Mouse (Mus musculus) kidney, embryonic 14.5 days (tissue): ENCODE measurements around the gene H3f3a. TPM values are rescaled to one million over a fixed set of nuclear protein-coding genes. Genes with fewer than 3 reads are reported as not detected.

ENCODE experiments used
- ATAC-seq: fragments of 200-750 bp; cut with Nextera tagmentation; 2 replicates; pipeline ENCODE4 v1.8.0; 2017; ENCODE audit warnings: moderate number of reproducible peaks, mild to moderate bottlenecking, moderate TSS enrichment, moderate library complexity; ENCODE audit not compliant: low FRiP score, low TSS enrichment
- H3K27ac ChIP-seq: fragments of 300-500 bp; sonication (generic); 2 replicates; pipeline ENCODE4 v1.5.1; 2014; ENCODE audit warnings: low read depth, mild to moderate bottlenecking, low read length, moderate library complexity, mixed read lengths
- H3K27me3 ChIP-seq: fragments of 300-500 bp; sonication (generic); 2 replicates; pipeline ENCODE4 v1.6.1; 2014; ENCODE audit warnings: mild to moderate bottlenecking, low read length; ENCODE audit not compliant: control insufficient read depth, insufficient read depth
- H3K36me3 ChIP-seq: fragments of 300-500 bp; sonication (generic); 2 replicates; pipeline ENCODE4 v1.6.1; 2014; ENCODE audit warnings: low read length, mixed read lengths; ENCODE audit not compliant: control insufficient read depth, insufficient read depth
- H3K4me1 ChIP-seq: fragments of 300-500 bp; sonication (generic); 2 replicates; pipeline ENCODE4 v1.6.1; 2014; ENCODE audit warnings: low read length, mixed read lengths; ENCODE audit not compliant: control insufficient read depth, insufficient read depth
- H3K4me2 ChIP-seq: fragments of 300-500 bp; sonication (generic); replicated peaks from 2 replicates; pipeline ENCODE4 v1.6.1; 2014; ENCODE audit warnings: low read depth, mild to moderate bottlenecking, low read length
- H3K4me3 ChIP-seq: fragments of 300-500 bp; sonication (generic); 2 replicates; pipeline ENCODE4 v1.5.1; 2014; ENCODE audit warnings: mild to moderate bottlenecking, low read length
- H3K9ac ChIP-seq: fragments of 300-500 bp; sonication (generic); 2 replicates; pipeline ENCODE4 v1.6.1; 2014; ENCODE audit warnings: low read depth, mild to moderate bottlenecking, low read length, moderate library complexity
- H3K9me3 ChIP-seq: fragments of 300-500 bp; sonication (generic); 2 replicates; pipeline ENCODE4 v1.6.1; 2016; ENCODE audit warnings: low read length; ENCODE audit not compliant: control insufficient read depth
- WGBS: fragments of 180-500 bp; shearing (Covaris S2); extraction: QIAGEN DNeasy Blood & Tissue Kit; methylation state at CpG from one replicate; pipeline ENCODE4 v1.1.7; 2014; 5-methylcytosine and 5-hydroxymethylcytosine counted together
- polyA plus RNA-seq: library from polyadenylated mRNA; unstranded; fragments of >200 nt; fragmentation: Nextera tagmentation; extraction: Ambion mirVana; gene quantifications from 2 replicates; pipeline ENCODE4 v1.2.1, GENCODE M21; 2014

The H3f3a gene
- polyA plus RNA-seq, 1 experiment from 2014 or later = 2,845 TPM

- no peak for ATAC-seq
- no peak overlapping the region for H3K9ac ChIP-seq
- H3K36me3 ChIP-seq = no peaks in the 10 kb centered on the region
- 69% methylated on average over 3 of the region's 3 CpGs for WGBS
- no peak overlapping the region for H3K4me3 ChIP-seq
- no peaks in the 10 kb centered on the region for H3K27me3 ChIP-seq
- H3K4me1 ChIP-seq = peaks cover 14% of the 10 kb centered on the region
- H3K27ac ChIP-seq = no peak overlapping the region
- H3K4me2 ChIP-seq = no peak overlapping the region
- H3K9me3 ChIP-seq = no peaks in the 10 kb centered on the region
These were observed 39.1 kb downstream of the H3f3a start for GRCm38 (mm10) chr1:180774664-180775063.

- no peak overlapping the region for H3K9ac ChIP-seq
- H3K36me3 ChIP-seq = no peaks in the 10 kb centered on the region
- no peaks in the 10 kb centered on the region for H3K27me3 ChIP-seq
- no peak for ATAC-seq
- no peak overlapping the region for H3K27ac ChIP-seq
- H3K4me2 ChIP-seq = no peak overlapping the region
- H3K4me1 ChIP-seq = peaks cover 19% of the 10 kb centered on the region
- WGBS = 95% methylated on average over 3 of the region's 3 CpGs
- H3K9me3 ChIP-seq = no peaks in the 10 kb centered on the region
- no peak overlapping the region for H3K4me3 ChIP-seq
These were observed 41.5 kb downstream of the H3f3a start for GRCm38 (mm10) chr1:180772291-180772690.

- Histone ChIP-seq H3K4me3 (no peak overlapping the region), H3K9ac (no peak overlapping the region), H3K36me3 (no peaks in the 10 kb centered on the region), H3K27me3 (no peaks in the 10 kb centered on the region), H3K9me3 (no peaks in the 10 kb centered on the region), H3K4me2 (no peak overlapping the region), H3K4me1 (peaks cover 16% of the 10 kb centered on the region), H3K27ac (no peak overlapping the region)
- ATAC-seq = no peak
- 36% methylated on average over 4 of the region's 4 CpGs for WGBS
These were observed 42.0 kb downstream of the H3f3a start for GRCm38 (mm10) chr1:180771722-180772121.

GRCm38 (mm10) chr1:180771306-180771705 lies 42.4 kb downstream of the H3f3a start:
- H3K27ac ChIP-seq = no peak overlapping the region
- peaks cover 16% of the 10 kb centered on the region for H3K4me1 ChIP-seq
- no peaks in the 10 kb centered on the region for H3K27me3 ChIP-seq
- H3K9ac ChIP-seq = no peak overlapping the region
- H3K9me3 ChIP-seq = no peaks in the 10 kb centered on the region
- no peaks in the 10 kb centered on the region for H3K36me3 ChIP-seq
- 74% methylated on average over 5 of the region's 5 CpGs for WGBS
- no peak overlapping the region for H3K4me2 ChIP-seq
- ATAC-seq = no peak
- no peak overlapping the region for H3K4me3 ChIP-seq

DNA sequence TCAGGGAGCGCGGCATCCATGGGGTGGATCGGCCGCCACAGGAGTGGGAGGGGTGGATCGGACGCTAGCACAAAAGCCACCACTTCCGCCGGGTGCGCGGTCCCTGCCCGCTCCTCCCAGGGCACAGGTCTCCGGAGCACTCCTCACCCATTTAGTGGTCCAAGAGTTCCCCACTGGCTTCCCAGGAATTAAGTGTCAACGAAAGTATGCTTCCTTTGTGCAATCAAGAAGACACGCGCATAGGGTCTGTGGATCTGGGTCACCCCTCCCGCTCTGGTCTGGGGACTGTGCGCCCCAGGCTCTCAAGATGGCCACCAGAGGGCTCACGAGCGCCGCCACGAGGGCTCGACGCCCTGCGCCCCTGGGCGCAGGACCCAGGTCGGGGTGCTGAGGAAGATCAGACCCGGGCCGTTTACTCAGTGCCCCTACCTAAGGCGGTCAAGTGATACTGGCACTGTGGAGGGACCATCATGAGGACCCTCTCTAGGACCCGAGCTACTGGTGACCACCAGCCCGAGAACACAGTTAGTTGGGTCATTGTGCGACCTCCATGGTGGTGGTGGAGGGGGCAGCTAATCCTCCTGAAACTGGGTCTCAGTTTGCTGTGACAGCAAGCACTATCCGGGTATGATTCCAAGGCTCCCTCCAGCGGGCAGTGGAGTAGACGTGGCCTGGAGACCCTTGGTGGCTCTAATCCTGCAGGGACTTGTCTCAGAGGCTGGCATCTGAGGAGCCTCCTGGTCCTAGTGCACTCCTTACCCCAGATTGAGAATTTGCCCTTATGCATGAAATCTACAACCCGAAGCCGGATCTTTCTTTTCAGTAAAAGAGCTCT lies 45.2 kb downstream of the H3f3a start:
- Histone ChIP-seq H3K4me3 (peak overlapping the region; percentile 50), H3K9ac (peak overlapping the region; percentile 56), H3K27me3 (no peaks in the 10 kb centered on the region), H3K9me3 (no peaks in the 10 kb centered on the region), H3K4me2 (peak overlapping the region; percentile 60), H3K27ac (peak overlapping the region; percentile 76), H3K4me1 (peaks cover 10% of the 10 kb centered on the region; the same call in 1 of the 2 replicates), H3K36me3 (no peaks in the 10 kb centered on the region)
- ATAC-seq = peak; percentile 90
- WGBS = 3% methylated on average over 37 of the region's 37 CpGs

GRCm38 (mm10) chr1:180767541-180768333 lies 46.0 kb downstream of the H3f3a start:
- Histone ChIP-seq H3K4me1 (peaks cover 10% of the 10 kb centered on the region), H3K9ac (peak overlapping the region; percentile 56), H3K27me3 (no peaks in the 10 kb centered on the region), H3K4me3 (peak overlapping the region; percentile 50), H3K9me3 (no peaks in the 10 kb centered on the region), H3K4me2 (peak overlapping the region; percentile 60), H3K27ac (peak overlapping the region; percentile 76), H3K36me3 (no peaks in the 10 kb centered on the region)
- ATAC-seq = peak; percentile 8; the same call in 1 of the 2 replicates
- 13% methylated on average over 10 of the region's 10 CpGs for WGBS

GRCm38 (mm10) chr1:180766557-180766956 lies 47.2 kb downstream of the H3f3a start:
- no peak for ATAC-seq
- 70% methylated on average over 5 of the region's 5 CpGs for WGBS
- H3K9ac ChIP-seq = no peak overlapping the region

DNA sequence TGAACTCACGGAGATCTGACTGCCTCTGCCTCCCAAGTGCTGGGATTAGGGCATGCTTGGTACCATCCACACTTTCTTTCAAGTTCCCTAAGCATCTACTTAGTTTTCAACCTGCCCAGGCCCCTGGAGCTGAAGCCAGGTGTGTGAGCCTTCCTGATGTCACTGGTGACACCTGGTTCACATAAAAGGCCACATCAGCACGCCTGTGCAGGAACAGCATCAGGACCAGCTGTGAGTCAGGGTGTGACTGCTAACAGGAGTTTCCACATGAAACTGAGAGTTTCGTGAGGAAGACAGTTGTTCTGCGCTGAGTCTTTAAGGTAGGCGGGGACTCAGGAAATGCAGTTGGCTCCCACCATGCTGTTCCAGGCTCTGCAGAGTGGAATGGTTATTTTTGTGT lies 48.4 kb downstream of the H3f3a start:
- Histone ChIP-seq H3K27me3 (no peaks in the 10 kb centered on the region), H3K9me3 (no peaks in the 10 kb centered on the region)
- ATAC-seq = no peak

More at GRCm38 (mm10) chr1:180766557-180766956, 47.2 kb downstream of the H3f3a start:
- Histone ChIP-seq H3K36me3 (no peaks in the 10 kb centered on the region), H3K4me2 (no peak overlapping the region), H3K9me3 (no peaks in the 10 kb centered on the region), H3K27ac (no peak overlapping the region), H3K4me1 (peaks cover 7% of the 10 kb centered on the region), H3K27me3 (no peaks in the 10 kb centered on the region), H3K4me3 (no peak overlapping the region)

GRCm38 (mm10) chr1:180763828-180764227 lies 49.9 kb downstream of the H3f3a start:
- H3K4me1 ChIP-seq = peaks cover 6% of the 10 kb centered on the region
- no peaks in the 10 kb centered on the region for H3K9me3 ChIP-seq
- H3K27ac ChIP-seq = no peak overlapping the region
- H3K36me3 ChIP-seq = no peaks in the 10 kb centered on the region
- H3K9ac ChIP-seq = peak overlapping the region; percentile 57
- H3K4me2 ChIP-seq = peak overlapping the region; percentile 87
- WGBS = 2% methylated on average over 11 of the region's 11 CpGs
- H3K27me3 ChIP-seq = no peaks in the 10 kb centered on the region
- peak overlapping the region; percentile 41 for H3K4me3 ChIP-seq
- peak; percentile 71; the same call in 1 of the 2 replicates for ATAC-seq

More for the DNA sequence above, 48.4 kb downstream of the H3f3a start:
- H3K4me2 ChIP-seq = no peak overlapping the region
- no peaks in the 10 kb centered on the region for H3K36me3 ChIP-seq
- no peak overlapping the region for H3K27ac ChIP-seq
- no peak overlapping the region for H3K4me3 ChIP-seq
- peaks cover 6% of the 10 kb centered on the region for H3K4me1 ChIP-seq
- 85% methylated on average over 5 of the region's 5 CpGs for WGBS
- H3K9ac ChIP-seq = no peak overlapping the region
